Comparison of ENCODE assay signal across 14 mouse cellular contexts in genomic region chr9:44552161-44552560, GRCm38 (mm10). TPM values are rescaled to one million over a fixed set of nuclear protein-coding genes. Genes with fewer than 3 reads are reported as not detected.
DNase-seq lines count a peak whose midpoint lies in the region; ATAC-seq lines count a peak whose summit lies in the region.
"Had no signal": no experiment of that assay in that cellular context is flagged by ENCODE, and none has a peak within 500 bp of the region (broad histone marks: within the 10 kb centered on the region; RNA-seq: fewer than 3 reads in every experiment).

No protein-coding gene starts in this region.

- H3K4me2 ChIP-seq in hindbrain, embryonic 16.5 days (ENCODE audit: low read length) = no peak overlapping the region
- H3K4me2 ChIP-seq: forebrain, embryonic 15.5 days had no signal

- 89% methylated on average over 8 of the region's 8 CpGs for WGBS in forebrain, embryonic 10.5 days
- 81% methylated on average over 8 of the region's 8 CpGs for WGBS in hindbrain, embryonic 16.5 days

- H3K9me3 ChIP-seq in forebrain, embryonic 10.5 days = no peaks in the 10 kb centered on the region
- no peaks in the 10 kb centered on the region; the same call in 1 of the 2 replicates for H3K9me3 ChIP-seq in hindbrain, embryonic 16.5 days (ENCODE audit: control insufficient read depth, low read length)
- H3K9me3 ChIP-seq: forebrain, embryonic 15.5 days had no signal

- 0 out of 2 replicates have a peak, but pooled peaks cover 2% of the 10 kb centered on the region for H3K4me1 ChIP-seq in forebrain, embryonic 10.5 days
- no peaks in the 10 kb centered on the region for H3K4me1 ChIP-seq in hindbrain, embryonic 16.5 days (ENCODE audit: control insufficient read depth, insufficient read depth, low read depth, low read length)
- H3K4me1 ChIP-seq: forebrain, embryonic 15.5 days had no signal

- H3K27me3 ChIP-seq in forebrain, embryonic 10.5 days (ENCODE audit: poor library complexity, severe bottlenecking) = no peaks in the 10 kb centered on the region
- H3K27me3 ChIP-seq in hindbrain, embryonic 16.5 days (replicated peaks; ENCODE audit: control insufficient read depth, insufficient read depth, low read length) = no peaks in the 10 kb centered on the region
- H3K27me3 ChIP-seq: forebrain, embryonic 15.5 days; megakaryocyte, embryonic 14.5 days had no signal

- H3K36me3 ChIP-seq in forebrain, embryonic 10.5 days (replicated peaks) = no peaks in the 10 kb centered on the region
- no peaks in the 10 kb centered on the region for H3K36me3 ChIP-seq in hindbrain, embryonic 16.5 days (ENCODE audit: control insufficient read depth, insufficient read depth, low read length)
- H3K36me3 ChIP-seq: forebrain, embryonic 15.5 days had no signal

- no peak overlapping the region for H3K9ac ChIP-seq in hindbrain, embryonic 16.5 days (ENCODE audit: low read depth, low read length)
- H3K9ac ChIP-seq: forebrain, embryonic 15.5 days had no signal

- no peak overlapping the region for H3K27ac ChIP-seq in forebrain, embryonic 10.5 days
- H3K27ac ChIP-seq in hindbrain, embryonic 16.5 days (ENCODE audit: low read depth, low read length) = no peak overlapping the region
- H3K27ac ChIP-seq: forebrain, embryonic 15.5 days; left cerebral cortex, adult 2 months had no signal

- no peak overlapping the region for H3K4me3 ChIP-seq in forebrain, embryonic 10.5 days
- H3K4me3 ChIP-seq in hindbrain, embryonic 16.5 days (ENCODE audit: low read length) = no peak overlapping the region
- H3K4me3 ChIP-seq: forebrain, embryonic 15.5 days; left cerebral cortex, adult 2 months; megakaryocyte, embryonic 14.5 days had no signal

- peak; percentile 15 to 59 for DNase-seq in adrenal gland, postnatal 36 days
- DNase-seq in adrenal gland, adult (ENCODE audit: inconsistent age in 2 of 2, low spot score in 1 of 2) = no peak
- peak; percentile 23 for DNase-seq in ovary, postnatal 36 days (ENCODE audit: low spot score)
- no peak for DNase-seq in ovary, adult 18-20 months (ENCODE audit: low spot score)
- DNase-seq in lung, postnatal 10 days = peak; percentile 91
- DNase-seq in urinary bladder, postnatal 4 days (ENCODE audit: low spot score in 2 of 2) = peak; percentile 49 to 68
- DNase-seq in forebrain, embryonic 10.5 days (ENCODE audit: extremely low spot score, low spot score) = no peak
- DNase-seq: cerebellum, postnatal 10 days had no signal

- ATAC-seq in hindbrain, embryonic 16.5 days = no peak
- ATAC-seq: activated CD4-positive, CD25-positive, alpha-beta regulatory T cell, adult 4 months; forebrain, embryonic 15.5 days had no signal

RNA-seq across cellular contexts. Expression of gene Cxcr5, which starts 9.5 kb away (rescaled TPM):
- total RNA-seq in adrenal gland, postnatal 36 days (2021) = not detected
- polyA plus RNA-seq in forebrain, embryonic 10.5 days (2016; fragmentation: Nextera tagmentation; extraction: Ambion mirVana) = 0.05 TPM in 1 of 2 replicates, not detected in the other
- polyA plus RNA-seq in hindbrain, embryonic 16.5 days (2015; fragmentation: Nextera tagmentation; extraction: Ambion mirVana) = not detected in 2 replicates
- total RNA-seq: left cerebral cortex, adult 2 months had no signal
- polyA plus RNA-seq: forebrain, embryonic 15.5 days; neural tube, embryonic 14.5 days had no signal

RNA-seq across cellular contexts. Expression of gene Ddx6, which starts 52.5 kb away (rescaled TPM):
- 100 to 1,000 TPM; 134 to 149 TPM for total RNA-seq in adrenal gland, postnatal 36 days (2021)
- polyA plus RNA-seq in forebrain, embryonic 10.5 days (2016; fragmentation: Nextera tagmentation; extraction: Ambion mirVana) = 20.3 and 21.0 TPM in 2 replicates
- 12.5 and 14.6 TPM in 2 replicates for polyA plus RNA-seq in hindbrain, embryonic 16.5 days (2015; fragmentation: Nextera tagmentation; extraction: Ambion mirVana)

Comparison
In these comparisons a context has a peak if more than half of its experiments do, and no peak if none do; other contexts are left out.
1. DNase-seq: peak in adrenal gland, postnatal 36 days (2 of 2), ovary, postnatal 36 days (single experiment), lung, postnatal 10 days (single experiment) and urinary bladder, postnatal 4 days (2 of 2); none in adrenal gland, adult (0 of 2), ovary, adult 18-20 months (single experiment) and forebrain, embryonic 10.5 days (single experiment).